Mouse (Mus musculus) granulocyte monocyte progenitor cell, adult 5-6 weeks (primary cell): ENCODE data around the gene Gtsf1l. TPM values are rescaled to one million over a fixed set of nuclear protein-coding genes. Genes with fewer than 3 reads are reported as not detected.
A peak's percentile ranks its signal among the peaks of the same experiment; 100 is the strongest.

Experiments
- ATAC-seq: replicated peaks from 2 replicates; pipeline ENCODE4 v1.8.0; 2016; ENCODE audit warnings: mild to moderate bottlenecking, moderate TSS enrichment, inconsistent platforms; ENCODE audit not compliant: poor library complexity, severe bottlenecking
- total RNA-seq, 2 experiments: library from RNA; stranded (forward) in 1 of 2; stranded (reverse) in 1 of 2; fragments of 200-712, 200-1000 nt in 1 of 2; fragments of >200 nt in 1 of 2; fragmentation: Nextera tagmentation in 1 of 2; gene quantifications; 2 replicates each; pipeline ENCODE4 v1.2.3; 2014 to 2017

Gtsf1l gene
- total RNA-seq (2014; fragmentation: Nextera tagmentation): not detected in 2 replicates
- total RNA-seq (2017): not detected in 2 replicates

- 0 out of 2 replicates have a peak, but pooled peaks have one; percentile 18 for ATAC-seq
These were observed at the start of gene Gtsf1l for GRCm38 (mm10) chr2:163087728-163088127. Gene Gtsf1l (minus strand): TSS chr2:163087855.

- ATAC-seq: no peak
These were observed 49.3 kb upstream of the Gtsf1l start for GRCm38 (mm10) chr2:163136996-163137395.

- no peak for ATAC-seq
These were observed 48.3 kb upstream of the Gtsf1l start for GRCm38 (mm10) chr2:163135931-163136330.

- ATAC-seq: no peak
These were observed 44.7 kb upstream of the Gtsf1l start for GRCm38 (mm10) chr2:163132314-163132713.

- ATAC-seq: no peak
These were observed 43.2 kb upstream of the Gtsf1l start for GRCm38 (mm10) chr2:163130837-163131236.

GRCm38 (mm10) chr2:163123496-163123895, 35.8 kb upstream of the Gtsf1l start:
- no peak for ATAC-seq

GRCm38 (mm10) chr2:163122319-163122718, 34.7 kb upstream of the Gtsf1l start:
- ATAC-seq: peak; percentile 63

- no peak for ATAC-seq
These were observed 33.7 kb upstream of the Gtsf1l start for GRCm38 (mm10) chr2:163121353-163121660.

GRCm38 (mm10) chr2:163120626-163121352, 33.1 kb upstream of the Gtsf1l start:
- ATAC-seq: no peak

- ATAC-seq: no peak
These were observed 24.0 kb upstream of the Gtsf1l start for GRCm38 (mm10) chr2:163111413-163112201.

- no peak for ATAC-seq
These were observed 23.1 kb upstream of the Gtsf1l start for GRCm38 (mm10) chr2:163110706-163111105.

- ATAC-seq: no peak
These were observed 20.7 kb upstream of the Gtsf1l start for GRCm38 (mm10) chr2:163108385-163108784.

GRCm38 (mm10) chr2:163104086-163104770, 16.6 kb upstream of the Gtsf1l start:
- no peak for ATAC-seq

- ATAC-seq: no peak
These were observed 15.4 kb upstream of the Gtsf1l start for GRCm38 (mm10) chr2:163102900-163103653.

GRCm38 (mm10) chr2:163102216-163102615, 14.6 kb upstream of the Gtsf1l start:
- ATAC-seq: no peak

GRCm38 (mm10) chr2:163101646-163102203, 14.1 kb upstream of the Gtsf1l start:
- peak; percentile 56 for ATAC-seq

- ATAC-seq: peak; percentile 49
These were observed 12.9 kb upstream of the Gtsf1l start for GRCm38 (mm10) chr2:163100551-163100950.

GRCm38 (mm10) chr2:163099919-163100318, 12.3 kb upstream of the Gtsf1l start:
- ATAC-seq: peak; percentile 34; the same call in 1 of the 2 replicates

GRCm38 (mm10) chr2:163095784-163096183, 8.1 kb upstream of the Gtsf1l start:
- ATAC-seq: no peak

GRCm38 (mm10) chr2:163094909-163095308, 7.3 kb upstream of the Gtsf1l start:
- ATAC-seq: no peak
